Mouse (Mus musculus): ENCODE data around the gene Rai2.

Rai2 gene

GRCm38 (mm10) chrX:161716865-161717763, at the start of gene Rai2:
Rai2 (plus strand) TSS chrX:161717069.
- in situ Hi-C loops (cut with MboI; ENCODE audit: low pct_unique_long_range_greater_than_20kb in 1 of 2, low sequenced_read_pairs in 2 of 2, unreplicated experiment in 1 of 2): no loop called here

- in situ Hi-C loops (cut with MboI; ENCODE audit: low pct_unique_long_range_greater_than_20kb in 1 of 2, low sequenced_read_pairs in 2 of 2, unreplicated experiment in 1 of 2): no loop called here
These were observed 27.5 kb upstream of the Rai2 start for GRCm38 (mm10) chrX:161689336-161689735.

- in situ Hi-C loops (cut with MboI; ENCODE audit: low pct_unique_long_range_greater_than_20kb in 1 of 2, low sequenced_read_pairs in 2 of 2, unreplicated experiment in 1 of 2): no loop called here
These were observed 385 bp upstream of the Rai2 start for GRCm38 (mm10) chrX:161716503-161716864.

GRCm38 (mm10) chrX:161717764-161718382, 1.0 kb downstream of the Rai2 start:
- in situ Hi-C loops (cut with MboI; ENCODE audit: low pct_unique_long_range_greater_than_20kb in 1 of 2, low sequenced_read_pairs in 2 of 2, unreplicated experiment in 1 of 2): no loop called here

- in situ Hi-C loops (cut with MboI; ENCODE audit: low pct_unique_long_range_greater_than_20kb in 1 of 2, low sequenced_read_pairs in 2 of 2, unreplicated experiment in 1 of 2): no loop called here
These were observed 1.7 kb downstream of the Rai2 start for GRCm38 (mm10) chrX:161718548-161718947.

- in situ Hi-C loops (cut with MboI; ENCODE audit: low pct_unique_long_range_greater_than_20kb in 1 of 2, low sequenced_read_pairs in 2 of 2, unreplicated experiment in 1 of 2): no loop called here
These were observed 4.2 kb downstream of the Rai2 start for GRCm38 (mm10) chrX:161721082-161721481.

GRCm38 (mm10) chrX:161723391-161723808, 6.5 kb downstream of the Rai2 start:
- in situ Hi-C loops (cut with MboI; ENCODE audit: low pct_unique_long_range_greater_than_20kb in 1 of 2, low sequenced_read_pairs in 2 of 2, unreplicated experiment in 1 of 2): no loop called here

GRCm38 (mm10) chrX:161726257-161726656, 9.4 kb downstream of the Rai2 start:
- in situ Hi-C loops (cut with MboI; ENCODE audit: low pct_unique_long_range_greater_than_20kb in 1 of 2, low sequenced_read_pairs in 2 of 2, unreplicated experiment in 1 of 2): no loop called here

GRCm38 (mm10) chrX:161728507-161728906, 11.6 kb downstream of the Rai2 start:
- in situ Hi-C loops (cut with MboI; ENCODE audit: low pct_unique_long_range_greater_than_20kb in 1 of 2, low sequenced_read_pairs in 2 of 2, unreplicated experiment in 1 of 2): no loop called here

- in situ Hi-C loops (cut with MboI; ENCODE audit: low pct_unique_long_range_greater_than_20kb in 1 of 2, low sequenced_read_pairs in 2 of 2, unreplicated experiment in 1 of 2): no loop called here
These were observed 13.2 kb downstream of the Rai2 start for GRCm38 (mm10) chrX:161730026-161730425.

- in situ Hi-C loops (cut with MboI; ENCODE audit: low pct_unique_long_range_greater_than_20kb in 1 of 2, low sequenced_read_pairs in 2 of 2, unreplicated experiment in 1 of 2): no loop called here
These were observed 15.0 kb downstream of the Rai2 start for GRCm38 (mm10) chrX:161731859-161732258.

GRCm38 (mm10) chrX:161733581-161734309, 16.9 kb downstream of the Rai2 start:
- in situ Hi-C loops (cut with MboI; ENCODE audit: low pct_unique_long_range_greater_than_20kb in 1 of 2, low sequenced_read_pairs in 2 of 2, unreplicated experiment in 1 of 2): no loop called here

GRCm38 (mm10) chrX:161734310-161734676, 17.4 kb downstream of the Rai2 start:
- in situ Hi-C loops (cut with MboI; ENCODE audit: low pct_unique_long_range_greater_than_20kb in 1 of 2, low sequenced_read_pairs in 2 of 2, unreplicated experiment in 1 of 2): no loop called here

GRCm38 (mm10) chrX:161739374-161739773, 22.5 kb downstream of the Rai2 start:
- in situ Hi-C loops (cut with MboI; ENCODE audit: low pct_unique_long_range_greater_than_20kb in 1 of 2, low sequenced_read_pairs in 2 of 2, unreplicated experiment in 1 of 2): no loop called here

- in situ Hi-C loops (cut with MboI; ENCODE audit: low pct_unique_long_range_greater_than_20kb in 1 of 2, low sequenced_read_pairs in 2 of 2, unreplicated experiment in 1 of 2): no loop called here
These were observed 26.2 kb downstream of the Rai2 start for GRCm38 (mm10) chrX:161743080-161743479.

GRCm38 (mm10) chrX:161745296-161745695, 28.4 kb downstream of the Rai2 start:
- in situ Hi-C loops (cut with MboI; ENCODE audit: low pct_unique_long_range_greater_than_20kb in 1 of 2, low sequenced_read_pairs in 2 of 2, unreplicated experiment in 1 of 2): no loop called here

- in situ Hi-C loops (cut with MboI; ENCODE audit: low pct_unique_long_range_greater_than_20kb in 1 of 2, low sequenced_read_pairs in 2 of 2, unreplicated experiment in 1 of 2): no loop called here
These were observed 30.5 kb downstream of the Rai2 start for GRCm38 (mm10) chrX:161747337-161747736.

- in situ Hi-C loops (cut with MboI; ENCODE audit: low pct_unique_long_range_greater_than_20kb in 1 of 2, low sequenced_read_pairs in 2 of 2, unreplicated experiment in 1 of 2): no loop called here
These were observed 36.6 kb downstream of the Rai2 start for GRCm38 (mm10) chrX:161753514-161753913.

- in situ Hi-C loops (cut with MboI; ENCODE audit: low pct_unique_long_range_greater_than_20kb in 1 of 2, low sequenced_read_pairs in 2 of 2, unreplicated experiment in 1 of 2): no loop called here
These were observed 59.6 kb downstream of the Rai2 start for GRCm38 (mm10) chrX:161776321-161776962.
